Mouse (Mus musculus) heart, embryonic 13.5 days (tissue): ENCODE results near the gene Dnaja4. TPM values are rescaled to one million over a fixed set of nuclear protein-coding genes. Genes with fewer than 3 reads are reported as not detected.
"Not testable (repeated sequence)": the region's sequence is repeated elsewhere in the genome, so short reads cannot be mapped to it uniquely, and the experiment has no call there.

Experiments used
- ATAC-seq: fragments of 200-750 bp; cut with Nextera tagmentation; 2 replicates; pipeline ENCODE4 v1.8.0; 2017; ENCODE audit warnings: moderate TSS enrichment; ENCODE audit not compliant: insufficient number of reproducible peaks, low FRiP score, low TSS enrichment; ENCODE audit errors: extremely low read depth
- H3K27ac ChIP-seq: fragments of 300-500 bp; sonication (generic); replicated peaks from 2 replicates; pipeline ENCODE4 v1.5.1; 2015; ENCODE audit warnings: moderate library complexity, mild to moderate bottlenecking, inconsistent platforms
- H3K27me3 ChIP-seq: fragments of 300-500 bp; sonication (generic); replicated peaks from 2 replicates; pipeline ENCODE4 v1.6.1; 2015; ENCODE audit warnings: mild to moderate bottlenecking, inconsistent platforms
- H3K36me3 ChIP-seq: fragments of 300-500 bp; sonication (generic); 2 replicates; pipeline ENCODE4 v1.6.1; 2015; ENCODE audit warnings: mild to moderate bottlenecking, inconsistent platforms
- H3K4me1 ChIP-seq: fragments of 300-500 bp; sonication (generic); 2 replicates; pipeline ENCODE4 v1.6.1; 2015; ENCODE audit warnings: inconsistent platforms
- H3K4me2 ChIP-seq: fragments of 300-500 bp; sonication (generic); 2 replicates; pipeline ENCODE4 v1.6.1; 2015; ENCODE audit warnings: inconsistent platforms, mild to moderate bottlenecking, moderate library complexity
- H3K4me3 ChIP-seq: fragments of 300-500 bp; sonication (generic); 2 replicates; pipeline ENCODE4 v1.5.1; 2015; ENCODE audit warnings: moderate library complexity, mild to moderate bottlenecking, inconsistent platforms
- H3K9ac ChIP-seq: fragments of 300-500 bp; sonication (generic); 2 replicates; pipeline ENCODE4 v1.6.1; 2015; ENCODE audit warnings: inconsistent platforms, mild to moderate bottlenecking, moderate library complexity
- H3K9me3 ChIP-seq: fragments of 300-500 bp; sonication (generic); 2 replicates; pipeline ENCODE4 v1.6.1; 2016; ENCODE audit warnings: inconsistent platforms
- WGBS: fragments of 180-500 bp; shearing (Covaris S2); methylation state at CpG from one replicate; pipeline ENCODE4 v1.1.7; 2015; ENCODE audit warnings: mixed read lengths; 5-methylcytosine and 5-hydroxymethylcytosine counted together
- polyA plus RNA-seq: library from polyadenylated mRNA; unstranded; fragments of >200 nt; fragmentation: Nextera tagmentation; extraction: Ambion mirVana; gene quantifications from 2 replicates; pipeline ENCODE4 v1.2.1, GENCODE M21; 2015

Gene Dnaja4
- polyA plus RNA-seq, 1 experiment from 2014 or later, result 23.2 TPM

GRCm38 (mm10) chr9:54673887-54674286 is 24.8 kb upstream of the Dnaja4 start:
- no peak for ATAC-seq
- no peaks in the 10 kb centered on the region for H3K36me3 ChIP-seq
- no peaks in the 10 kb centered on the region for H3K9me3 ChIP-seq
- H3K4me2 ChIP-seq, result no peak overlapping the region
- no peak overlapping the region for H3K27ac ChIP-seq
- peaks cover 14% of the 10 kb centered on the region for H3K27me3 ChIP-seq
- 85% methylated on average over 13 of the region's 13 CpGs for WGBS
- H3K4me1 ChIP-seq, result no peaks in the 10 kb centered on the region
- H3K4me3 ChIP-seq, result no peak overlapping the region
- H3K9ac ChIP-seq, result no peak overlapping the region

- Histone ChIP-seq H3K4me3 (peak overlapping the region; percentile 44), H3K4me1 (peaks cover 8% of the 10 kb centered on the region; the same call in 1 of the 2 replicates), H3K4me2 (peak overlapping the region; percentile 74), H3K27me3 (peaks cover 14% of the 10 kb centered on the region), H3K27ac (no peak overlapping the region), H3K9ac (peak overlapping the region; percentile 73), H3K36me3 (no peaks in the 10 kb centered on the region), H3K9me3 (no peaks in the 10 kb centered on the region)
- no peak for ATAC-seq
- WGBS, result 1% methylated on average over 14 of the region's 14 CpGs
These were observed 22.1 kb upstream of the Dnaja4 start for GRCm38 (mm10) chr9:54676531-54676986.

- peaks cover 5% of the 10 kb centered on the region for H3K27me3 ChIP-seq
- WGBS, result 60% methylated on average over 3 of the region's 4 CpGs
- no peak overlapping the region for H3K4me2 ChIP-seq
- no peak overlapping the region for H3K9ac ChIP-seq
- H3K27ac ChIP-seq, result no peak overlapping the region
- no peak overlapping the region for H3K4me3 ChIP-seq
- peaks cover 8% of the 10 kb centered on the region; the same call in 1 of the 2 replicates for H3K4me1 ChIP-seq
- H3K36me3 ChIP-seq, result no peaks in the 10 kb centered on the region
- no peak for ATAC-seq
- H3K9me3 ChIP-seq, result no peaks in the 10 kb centered on the region
These were observed 15.8 kb upstream of the Dnaja4 start for GRCm38 (mm10) chr9:54682846-54683245.

- Histone ChIP-seq H3K36me3 (no peaks in the 10 kb centered on the region), H3K4me3 (no peak overlapping the region), H3K9me3 (no peaks in the 10 kb centered on the region), H3K9ac (no peak overlapping the region), H3K27me3 (no peaks in the 10 kb centered on the region), H3K4me2 (no peak overlapping the region), H3K27ac (no peak overlapping the region), H3K4me1 (peaks cover 8% of the 10 kb centered on the region; the same call in 1 of the 2 replicates)
- 58% methylated on average over 7 of the region's 7 CpGs for WGBS
- no peak for ATAC-seq
These were observed 14.7 kb upstream of the Dnaja4 start for GRCm38 (mm10) chr9:54683814-54684605.

- H3K4me1 ChIP-seq, result peaks cover 2% of the 10 kb centered on the region; the same call in 1 of the 2 replicates
- H3K9me3 ChIP-seq, result no peaks in the 10 kb centered on the region
- no peak for ATAC-seq
- H3K9ac ChIP-seq, result no peak overlapping the region
- no peak overlapping the region for H3K4me3 ChIP-seq
- 63% methylated on average over 14 of the region's 14 CpGs for WGBS
- H3K27ac ChIP-seq, result no peak overlapping the region
- H3K27me3 ChIP-seq, result peaks cover 9% of the 10 kb centered on the region; the same call in 1 of the 2 replicates
- H3K4me2 ChIP-seq, result no peak overlapping the region
- H3K36me3 ChIP-seq, result no peaks in the 10 kb centered on the region
These were observed 11.1 kb upstream of the Dnaja4 start for GRCm38 (mm10) chr9:54687246-54688236.

GRCm38 (mm10) chr9:54689446-54689845 is 9.2 kb upstream of the Dnaja4 start:
- no peaks in the 10 kb centered on the region for H3K36me3 ChIP-seq
- H3K27me3 ChIP-seq, result peaks cover 15% of the 10 kb centered on the region; the same call in 1 of the 2 replicates
- H3K9ac ChIP-seq, result no peak overlapping the region
- no peak overlapping the region for H3K4me2 ChIP-seq
- H3K4me3 ChIP-seq, result no peak overlapping the region
- peaks cover 2% of the 10 kb centered on the region; the same call in 1 of the 2 replicates for H3K4me1 ChIP-seq
- WGBS, result 73% methylated on average over 8 of the region's 8 CpGs
- no peak overlapping the region for H3K27ac ChIP-seq
- no peak for ATAC-seq
- no peaks in the 10 kb centered on the region for H3K9me3 ChIP-seq

GRCm38 (mm10) chr9:54690697-54691096 is 8.0 kb upstream of the Dnaja4 start:
- H3K4me1 ChIP-seq, H3K9me3 ChIP-seq, H3K36me3 ChIP-seq, H3K4me3 ChIP-seq, H3K9ac ChIP-seq, H3K4me2 ChIP-seq, ATAC-seq, H3K27ac ChIP-seq: not testable (repeated sequence)
- 80% methylated on average over 2 of the region's 2 CpGs for WGBS
- H3K27me3 ChIP-seq, result peaks cover 15% of the 10 kb centered on the region; the same call in 1 of the 2 replicates

- Histone ChIP-seq H3K27me3 (peaks cover 15% of the 10 kb centered on the region; the same call in 1 of the 2 replicates), H3K9ac (peak overlapping the region; percentile 75), H3K4me2 (peak overlapping the region; percentile 71), H3K4me3 (peak overlapping the region; percentile 48)
- ATAC-seq, H3K36me3 ChIP-seq, H3K9me3 ChIP-seq, H3K27ac ChIP-seq, H3K4me1 ChIP-seq: not testable (repeated sequence)
- WGBS, result 2% methylated on average over 30 of the region's 31 CpGs
These were observed 7.3 kb upstream of the Dnaja4 start for GRCm38 (mm10) chr9:54691241-54691805.

GRCm38 (mm10) chr9:54699087-54699344 is 343 bp downstream of the Dnaja4 start:
- H3K4me3 ChIP-seq, result peak overlapping the region; percentile 79
- no peaks in the 10 kb centered on the region for H3K36me3 ChIP-seq
- peak overlapping the region; percentile 92 for H3K4me2 ChIP-seq
- peaks cover 6% of the 10 kb centered on the region for H3K27me3 ChIP-seq
- H3K4me1 ChIP-seq, result peaks cover 52% of the 10 kb centered on the region
- 5% methylated on average over 27 of the region's 27 CpGs for WGBS
- H3K9ac ChIP-seq, result peak overlapping the region; percentile 93
- no peak for ATAC-seq
- peak overlapping the region; percentile 90 for H3K27ac ChIP-seq
- no peaks in the 10 kb centered on the region for H3K9me3 ChIP-seq

GRCm38 (mm10) chr9:54699345-54700173 is 886 bp downstream of the Dnaja4 start:
- no peaks in the 10 kb centered on the region for H3K9me3 ChIP-seq
- H3K27me3 ChIP-seq, result peaks cover 6% of the 10 kb centered on the region
- peak overlapping the region; percentile 92 for H3K4me2 ChIP-seq
- peak overlapping the region; percentile 93 for H3K9ac ChIP-seq
- no peaks in the 10 kb centered on the region for H3K36me3 ChIP-seq
- under 1% methylated on average over 92 of the region's 92 CpGs for WGBS
- peaks cover 58% of the 10 kb centered on the region for H3K4me1 ChIP-seq
- ATAC-seq, result peak; percentile 44; the same call in 1 of the 2 replicates
- H3K27ac ChIP-seq, result peak overlapping the region; percentile 90
- peak overlapping the region; percentile 79 for H3K4me3 ChIP-seq
